Mouse (Mus musculus) heart, adult 2 months (tissue): ENCODE measurements at regions not wholly inside any gene's neighbourhood (a gene's known extent, or its start where the extent isn't known, plus 50 kb on each side); places are given as distances from the start of the nearest gene placed in this dataset.

ENCODE experiments used
- CTCF ChIP-seq: fragments of 200-600 bp; IDR thresholded peaks from 2 replicates; pipeline ENCODE4 v1.8.1; 2022; ENCODE audit warnings: antibody characterized with exemption, mild to moderate bottlenecking, moderate library complexity
- POLR2A ChIP-seq: fragments of 200-500 bp; IDR thresholded peaks from 2 replicates; pipeline ENCODE4 v1.6.1; 2011; ENCODE audit warnings: mild to moderate bottlenecking, low read depth, low read length, control low read depth; ENCODE audit not compliant: insufficient read depth

DNA sequence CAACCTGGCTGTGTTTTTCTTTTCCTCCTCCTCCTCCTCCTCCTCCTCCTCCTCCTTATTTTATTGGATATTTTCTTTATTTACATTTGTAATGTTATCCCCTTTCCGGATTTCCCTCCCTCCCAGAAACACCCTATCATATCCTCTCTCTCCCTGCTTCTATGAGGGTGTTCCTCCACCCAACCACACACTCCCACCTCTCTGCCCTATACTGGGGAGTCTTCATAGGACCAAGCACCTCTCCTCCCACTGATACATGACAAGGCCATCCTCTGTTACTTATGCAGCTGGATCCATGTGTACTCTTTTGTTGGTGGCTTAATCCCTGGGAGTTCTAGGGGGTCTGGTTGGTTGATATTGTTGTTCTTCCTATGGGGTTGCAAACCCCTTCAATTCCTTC, 230.6 kb downstream of the Pcsk1 start:
- TF ChIP-seq POLR2A (no peak), CTCF (no peak)
